Mouse (Mus musculus) heart, postnatal 10 days (tissue): ENCODE results near the gene Amfr. TPM values are rescaled to one million over a fixed set of nuclear protein-coding genes. Genes with fewer than 3 reads are reported as not detected.

Experiments
- DNase-seq, 2 experiments: peaks; one replicate each; pipeline ENCODE4 v3.0.0; 2021
- intact Hi-C: fragments of 180-260 bp; cut with DNase I; formaldehyde crosslinking; loops from one replicate; pipeline ENCODE4 v1.15.1; 2025
- total RNA-seq, 2 experiments: library from RNA; stranded (reverse); gene quantifications; 2 replicates each; pipeline ENCODE4 v1.2.3; 2021

The Amfr gene
- total RNA-seq, 2 experiments from 2014 or later: 125 to 126 TPM

DNA sequence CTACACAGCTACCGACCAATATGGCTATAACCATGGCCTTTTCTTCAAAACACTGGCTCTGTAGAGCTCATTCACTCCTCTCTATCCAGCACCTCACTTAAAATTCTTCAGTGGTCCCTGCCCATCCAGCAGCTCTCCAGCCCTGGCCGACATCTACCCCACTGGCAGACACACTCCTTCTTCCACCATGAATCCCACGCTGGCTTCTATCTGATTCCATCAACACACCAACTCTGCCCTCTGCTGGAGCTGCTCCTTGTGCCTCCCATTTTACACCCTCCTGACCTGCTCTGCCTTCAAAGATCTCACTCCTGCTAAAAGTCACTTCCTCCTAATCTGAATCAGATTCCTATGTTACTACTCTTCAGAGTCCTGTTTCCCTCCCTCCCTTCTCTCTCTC is 28.8 kb downstream of the Amfr start:
- intact Hi-C loops: no loop called here
- peak in 1 of 2 experiments; percentile 33 for DNase-seq

DNA sequence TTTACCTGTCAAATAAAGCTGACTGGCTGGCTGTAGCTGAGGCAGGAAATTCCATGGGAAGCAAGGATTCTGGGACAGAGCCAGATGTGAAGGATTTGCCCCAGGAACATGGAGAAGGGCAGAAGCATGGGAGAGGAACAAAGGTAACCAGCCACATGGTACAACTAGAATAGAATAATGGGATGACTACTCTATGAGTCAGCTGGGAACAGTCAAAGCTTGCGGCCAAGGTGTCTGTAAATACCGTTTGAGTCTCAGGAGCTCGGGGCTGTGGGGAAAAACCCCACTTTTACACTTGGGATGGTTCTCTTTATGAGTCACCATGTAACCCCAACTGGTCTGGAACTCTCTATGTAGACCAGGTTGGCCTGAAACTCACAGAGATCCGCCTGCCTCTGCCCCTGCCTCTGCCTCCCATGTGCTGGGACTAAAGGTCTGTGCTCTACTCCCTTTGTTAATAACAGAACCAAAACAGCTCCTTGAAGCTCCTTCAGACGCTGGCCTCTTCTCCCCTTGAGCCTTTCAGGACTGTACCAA is 30.9 kb downstream of the Amfr start:
- no peak for DNase-seq
- intact Hi-C loops: no loop called here

DNA sequence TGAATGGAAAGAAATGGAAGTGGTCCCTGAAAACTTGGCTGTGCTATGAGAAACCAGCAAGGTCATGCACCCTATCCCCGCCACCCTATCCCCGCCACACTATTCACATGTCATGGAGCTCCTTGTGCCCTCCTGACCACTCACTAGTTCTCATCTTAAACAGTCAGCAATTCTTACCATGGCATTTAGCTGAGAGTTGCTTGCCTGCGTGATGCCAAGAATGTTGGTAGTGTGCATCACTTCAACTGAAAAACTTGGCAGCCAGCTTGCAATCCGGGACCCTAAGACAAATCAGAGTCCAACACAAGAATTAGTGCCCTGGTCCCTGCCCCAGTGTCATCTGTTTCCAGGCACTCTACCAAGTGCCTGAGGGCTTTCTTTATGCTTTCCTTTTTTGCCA is 32.5 kb downstream of the Amfr start:
- intact Hi-C loops: no loop called here
- DNase-seq: peak; percentile 25 to 32

DNA sequence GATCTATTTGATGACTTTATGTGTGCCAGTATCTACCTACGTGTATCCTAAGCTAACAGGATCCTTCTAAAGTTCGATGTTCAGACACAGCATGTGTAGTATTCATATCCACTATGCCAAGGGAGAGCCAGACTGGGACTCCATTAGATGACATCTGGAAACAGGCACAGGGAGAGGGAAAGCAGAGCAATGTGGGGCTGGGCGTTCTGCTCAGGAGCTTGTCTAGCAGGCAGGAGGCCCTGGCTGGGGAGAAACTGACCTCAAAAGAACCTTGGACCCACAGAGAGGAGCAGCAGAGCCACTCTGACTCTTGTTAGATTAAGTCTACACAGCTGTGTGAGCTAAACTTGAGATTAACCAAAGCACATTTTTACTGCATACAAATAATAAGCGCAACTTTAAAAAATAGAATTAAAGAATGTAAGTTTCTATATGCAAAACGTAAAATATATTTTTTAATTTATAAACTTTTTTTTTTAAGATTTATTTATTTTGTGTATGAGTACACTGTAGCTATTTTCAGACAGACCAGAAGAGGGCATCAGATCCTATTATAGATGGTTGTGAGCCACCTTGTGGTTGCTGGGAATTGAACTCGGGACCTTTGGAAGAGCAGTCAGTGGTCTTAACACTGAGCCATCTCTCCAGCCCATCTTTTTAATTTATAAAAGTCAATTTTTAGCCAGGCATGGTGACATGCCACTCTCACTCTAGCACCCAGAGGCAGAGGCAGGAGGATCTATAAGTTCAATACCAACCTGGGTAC is 36.0 kb downstream of the Amfr start:
- DNase-seq: peak; percentile 42 to 44
- intact Hi-C loops: no loop called here

DNA sequence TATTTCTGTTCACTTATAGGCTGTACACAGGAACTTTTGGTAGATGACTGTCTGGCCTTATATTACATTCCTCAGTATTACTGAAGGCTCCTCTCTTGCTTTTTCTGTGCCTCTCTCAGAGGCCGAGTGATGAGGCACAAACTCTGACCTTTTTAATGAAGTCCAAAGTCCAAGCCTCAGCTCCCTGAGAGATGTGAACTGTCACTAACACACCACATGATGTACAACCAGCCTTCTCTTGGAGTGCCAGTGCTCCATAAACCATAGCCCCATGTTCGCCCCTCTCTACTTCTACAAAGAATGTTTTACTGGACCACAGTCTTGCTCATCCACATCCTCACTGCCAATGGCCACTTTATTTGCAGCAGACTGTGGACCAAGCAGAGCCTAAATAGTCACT is 37.3 kb downstream of the Amfr start:
- DNase-seq: no peak
- intact Hi-C loops: no loop called here

DNA sequence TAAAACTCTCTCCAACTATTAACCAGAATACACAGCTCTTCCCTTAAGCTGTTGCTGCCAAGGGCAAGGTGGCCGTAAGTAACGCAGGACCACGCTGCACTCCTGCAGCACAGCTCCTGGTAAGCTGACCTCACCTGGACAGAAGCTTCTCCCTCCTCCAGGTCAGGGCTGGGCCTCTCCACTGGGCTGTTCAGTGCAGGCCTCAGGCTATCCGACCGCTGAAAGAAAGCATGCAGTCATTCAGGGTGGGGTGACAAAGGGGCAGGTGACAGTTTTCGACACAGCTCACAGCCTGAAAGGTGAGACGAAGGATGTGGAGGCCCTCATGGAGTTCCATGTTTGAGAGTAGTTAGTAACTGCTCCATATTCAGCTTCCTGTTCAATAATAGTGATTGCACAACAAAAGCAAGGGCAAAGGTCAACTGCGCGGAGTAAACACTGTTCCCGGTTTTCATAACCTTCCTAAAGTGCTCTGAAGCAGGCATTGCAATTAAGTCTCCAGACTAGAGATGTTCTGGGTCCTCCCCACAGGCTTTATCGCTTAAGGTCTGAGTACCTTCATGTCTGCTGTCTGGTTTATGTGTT is 37.9 kb downstream of the Amfr start:
- DNase-seq: no peak

DNA sequence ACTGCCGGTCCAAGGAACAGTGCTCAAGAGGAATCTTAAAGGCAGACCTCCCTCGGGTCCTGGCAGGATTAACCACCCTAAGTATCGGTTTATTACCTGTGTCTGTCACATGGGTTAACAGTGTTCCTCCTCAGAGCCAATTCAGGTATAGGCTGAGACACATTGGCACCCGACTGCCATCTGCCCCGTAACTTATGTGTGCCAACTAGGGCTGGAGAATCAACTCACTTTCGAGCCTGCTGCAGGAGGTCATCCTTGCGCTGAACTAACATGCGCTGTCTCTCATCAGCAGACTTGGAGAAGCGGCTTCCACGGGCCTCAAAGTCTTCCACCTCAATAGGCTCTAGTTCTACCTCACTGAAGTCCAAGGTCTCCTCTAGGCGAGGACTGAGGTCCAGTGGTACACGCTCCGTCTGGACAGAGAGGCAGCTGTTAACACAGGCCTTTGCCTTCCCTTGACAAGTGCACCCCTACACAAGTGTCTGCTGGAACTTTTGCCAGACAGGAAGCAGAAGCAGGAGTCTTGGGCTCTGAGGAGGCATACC is 38.7 kb downstream of the Amfr start:
- intact Hi-C loops: no loop called here
- no peak for DNase-seq

More for the DNA sequence above, 37.9 kb downstream of the Amfr start:
- intact Hi-C loops: no loop called here

DNA sequence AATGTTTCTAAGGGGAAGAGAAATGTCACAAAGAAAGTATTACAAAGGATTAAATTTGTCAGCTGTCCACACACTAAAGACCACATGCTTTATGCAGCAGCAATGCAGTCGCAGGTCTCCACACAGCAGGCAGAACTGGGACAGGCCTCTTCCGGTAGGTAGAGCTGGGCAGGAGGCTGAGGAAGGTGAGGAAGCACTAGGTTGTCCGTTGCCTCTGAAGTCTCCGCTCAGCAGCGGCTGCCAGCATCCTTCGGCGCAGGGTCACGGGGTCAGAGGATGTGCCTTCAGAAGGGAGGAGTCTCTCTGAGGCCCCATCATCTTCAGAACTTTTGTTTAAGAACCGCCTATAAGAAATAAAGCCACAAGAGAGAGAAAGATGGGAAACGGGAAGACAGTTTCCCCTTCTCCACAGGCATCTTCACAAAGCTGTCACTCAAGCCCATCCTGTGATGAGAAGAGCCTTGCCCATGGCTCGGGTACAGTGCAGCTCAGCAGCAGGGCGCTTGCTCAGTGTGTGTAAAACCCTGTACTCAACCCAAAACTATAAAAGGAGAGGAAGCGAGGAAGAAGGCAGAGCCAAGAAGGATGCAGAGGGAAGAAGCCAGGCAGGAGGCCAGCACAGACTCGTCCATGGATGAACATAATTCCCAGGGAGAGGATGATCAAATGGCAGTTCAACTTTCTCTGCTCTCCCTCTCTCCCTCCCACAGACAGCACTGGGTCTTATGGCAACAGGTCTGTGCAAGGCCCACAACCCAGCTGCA is 39.5 kb downstream of the Amfr start:
- DNase-seq: no peak
- intact Hi-C loops: no loop called here

DNA sequence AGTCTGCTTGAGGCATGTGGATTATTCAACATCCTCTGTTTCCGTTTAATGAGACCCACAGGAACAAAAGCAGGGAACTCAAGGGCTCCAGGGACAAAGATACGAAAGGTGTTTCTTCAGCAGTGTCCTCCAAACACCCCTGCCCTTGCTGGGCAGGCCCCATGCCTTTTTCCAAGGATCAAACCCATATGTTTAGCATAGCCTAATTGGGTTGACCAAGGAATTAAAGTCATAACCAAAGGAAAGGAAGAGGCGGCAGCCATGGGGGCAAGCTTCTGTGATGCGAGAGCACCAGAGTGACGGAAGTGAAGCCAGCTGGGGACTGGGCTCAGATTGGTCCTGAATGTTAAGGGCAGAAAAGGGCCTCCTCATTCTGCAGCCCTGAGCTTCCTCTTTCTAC is 40.4 kb downstream of the Amfr start:
- DNase-seq: no peak
- intact Hi-C loops: no loop called here

DNA sequence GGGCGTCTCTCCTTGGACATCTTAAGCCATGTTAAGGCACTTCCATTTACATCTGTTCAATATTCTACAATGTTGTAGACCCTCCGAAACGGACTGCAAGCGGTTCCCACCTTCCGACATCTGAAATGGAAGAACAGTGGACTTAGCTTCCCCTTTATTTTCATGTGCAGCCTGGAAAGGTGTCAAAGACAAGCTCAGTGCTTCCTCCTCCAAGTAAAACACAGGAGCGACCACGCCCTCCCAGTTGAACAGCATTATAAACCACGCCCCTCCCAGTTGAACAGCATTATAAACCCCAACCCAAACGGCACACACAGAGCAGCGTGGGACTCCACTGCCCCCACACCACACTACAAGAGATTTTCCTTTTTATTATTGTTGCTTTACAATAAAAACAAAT is 41.2 kb downstream of the Amfr start:
- intact Hi-C loops: no loop called here
- no peak for DNase-seq

DNA sequence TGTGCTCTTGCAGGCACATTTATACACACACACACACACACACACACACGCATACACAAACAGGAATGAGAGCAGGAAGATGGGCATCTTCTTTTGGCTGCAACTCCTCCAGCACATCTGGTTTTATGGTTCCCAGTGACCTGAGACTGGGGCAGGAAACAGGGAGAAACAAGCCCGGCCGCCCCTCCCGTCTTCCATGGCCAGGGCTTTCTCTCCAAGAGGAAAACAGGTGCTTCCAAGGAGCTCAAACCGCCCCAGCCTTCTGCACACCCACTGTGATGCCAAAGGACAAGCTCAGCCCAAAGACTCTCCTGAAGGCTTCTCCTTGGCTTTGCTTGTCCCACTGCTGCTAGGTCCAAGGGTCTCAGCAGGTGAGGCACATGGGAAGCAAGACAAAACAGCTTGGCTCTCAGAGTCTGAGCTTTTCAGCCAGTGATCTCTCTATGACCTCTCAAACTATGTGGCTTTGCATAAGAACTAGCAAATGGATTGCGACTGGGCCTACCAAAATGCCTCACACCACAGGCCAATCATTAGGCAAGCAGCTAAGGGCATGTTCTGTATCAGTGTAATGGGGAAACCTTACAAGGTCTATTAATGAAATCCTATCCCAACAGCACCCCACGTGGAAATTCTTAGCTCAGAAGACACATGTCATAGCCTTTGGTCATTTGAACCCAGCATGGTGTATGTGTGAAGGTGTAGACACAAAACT is 42.9 kb downstream of the Amfr start:
- DNase-seq: no peak
- intact Hi-C loops: no loop called here

DNA sequence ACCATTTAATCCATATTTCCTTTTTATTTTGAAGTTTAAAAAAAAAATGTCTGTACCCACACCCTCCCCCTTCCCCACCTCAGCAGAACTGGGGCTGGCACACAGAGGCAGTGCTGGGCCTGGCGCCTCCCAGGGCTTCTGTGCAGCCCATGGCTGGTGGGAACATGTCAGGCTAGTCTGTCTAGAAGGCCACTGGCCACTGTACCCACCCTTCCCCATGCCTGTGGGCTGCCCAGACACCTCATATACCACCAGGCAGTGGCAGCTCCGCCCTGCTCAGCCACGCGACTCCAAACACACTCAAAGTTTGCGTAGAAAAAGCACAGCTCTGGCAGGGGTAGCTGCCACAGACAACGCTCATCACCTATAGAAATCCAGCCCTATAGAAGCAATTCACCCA is 44.3 kb downstream of the Amfr start:
- no peak for DNase-seq
- intact Hi-C loops: no loop called here

DNA sequence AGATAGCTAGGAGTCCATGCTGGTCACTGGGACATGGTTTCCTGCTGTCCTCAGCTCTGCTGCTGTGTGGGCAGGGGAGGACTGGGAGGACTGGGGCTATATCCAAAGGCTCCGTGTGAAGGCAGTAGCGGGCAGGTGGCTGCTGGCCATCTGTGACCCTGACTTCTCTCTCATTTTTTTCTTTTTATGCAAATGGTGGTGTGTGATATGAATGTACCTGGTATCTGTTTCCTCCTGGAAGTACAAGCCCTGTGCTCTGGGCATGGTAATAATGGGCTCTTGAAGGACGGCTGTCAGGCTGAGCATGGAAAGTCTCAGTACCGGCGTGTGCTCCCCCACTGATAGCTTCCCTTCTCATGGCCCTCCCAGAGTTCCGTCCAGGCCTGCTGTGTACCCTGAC is 51.7 kb downstream of the Amfr start:
- DNase-seq: no peak
- intact Hi-C loops: no loop called here

DNA sequence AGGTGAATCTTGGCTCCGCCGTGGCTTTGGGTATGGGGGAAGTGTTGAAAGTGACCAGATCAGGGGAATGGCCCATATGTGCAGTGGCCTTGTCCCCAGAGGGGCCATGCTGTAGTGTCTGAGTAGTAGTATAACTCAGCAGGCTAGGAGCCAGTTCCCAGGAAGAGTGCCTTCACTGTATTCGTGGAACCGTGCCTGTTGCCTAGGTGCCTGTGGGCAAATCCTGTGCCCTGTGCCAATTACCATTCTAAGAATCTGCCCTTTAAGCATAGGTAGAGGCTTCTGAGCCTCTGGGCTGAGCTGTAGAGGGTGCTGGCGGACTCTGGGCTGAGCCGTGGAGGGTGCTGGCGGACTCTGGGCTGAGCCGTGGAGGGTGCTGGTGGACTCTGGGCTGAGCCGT is 54.2 kb downstream of the Amfr start:
- intact Hi-C loops: no loop called here
- peak; percentile 62 to 64 for DNase-seq

DNA sequence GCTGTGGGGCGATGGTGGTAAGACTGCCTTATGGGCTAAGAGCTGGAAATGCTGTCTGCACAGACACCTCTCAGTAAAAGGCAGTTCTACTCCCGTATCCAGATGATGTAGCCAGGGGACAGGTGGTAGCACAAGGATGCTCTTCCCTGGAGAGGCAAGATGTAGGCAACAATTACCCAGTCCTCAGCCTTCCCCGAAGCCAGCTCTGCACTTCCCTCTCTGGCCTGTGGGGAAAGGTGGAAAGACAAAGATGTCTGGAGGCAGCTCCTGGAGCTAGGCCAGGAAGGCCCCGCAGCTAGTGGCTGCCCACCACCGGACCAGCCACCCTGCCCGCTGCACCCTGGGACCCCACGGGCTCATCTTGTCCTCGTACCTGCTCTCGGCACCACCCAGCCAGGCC is 60.1 kb downstream of the Amfr start:
- DNase-seq: no peak
- intact Hi-C loops: no loop called here

DNA sequence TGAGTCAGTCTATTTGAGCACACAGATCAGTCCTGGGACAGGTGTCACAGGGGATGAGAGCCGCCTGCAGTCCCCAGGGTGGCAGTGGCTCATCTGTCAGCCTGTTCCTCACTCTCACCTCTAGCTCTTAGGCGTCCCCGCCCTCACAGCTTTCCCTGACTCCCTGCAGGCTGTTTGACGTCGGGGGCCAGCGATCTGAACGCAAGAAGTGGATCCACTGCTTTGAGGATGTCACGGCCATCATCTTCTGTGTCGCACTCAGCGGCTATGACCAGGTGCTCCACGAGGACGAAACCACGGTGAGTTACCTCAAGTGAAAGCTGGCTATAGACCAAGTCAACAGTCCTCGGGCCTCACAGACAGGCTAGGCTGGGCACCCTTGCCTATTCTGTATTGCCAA is 62.5 kb downstream of the Amfr start:
- intact Hi-C loops: no loop called here
- DNase-seq: no peak

DNA sequence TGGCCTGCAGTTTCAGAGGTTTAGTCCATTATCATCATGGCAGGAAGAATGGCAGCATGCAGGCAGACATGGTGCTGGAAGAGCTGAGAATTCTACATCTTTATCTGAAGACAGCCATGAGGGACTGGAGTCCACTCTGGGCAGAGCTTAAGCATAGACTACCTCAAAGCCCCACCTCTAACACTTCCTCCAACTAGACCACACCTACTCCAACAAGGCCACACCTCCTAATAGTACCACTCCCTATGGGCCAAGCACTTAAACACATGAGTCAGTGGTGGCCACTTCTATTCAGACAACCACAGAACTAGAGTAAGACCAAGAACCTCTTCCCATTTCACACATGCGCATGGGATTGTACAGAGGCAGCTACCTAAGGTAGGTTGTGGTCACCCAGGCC is 66.2 kb downstream of the Amfr start:
- intact Hi-C loops: no loop called here
- no peak for DNase-seq

DNA sequence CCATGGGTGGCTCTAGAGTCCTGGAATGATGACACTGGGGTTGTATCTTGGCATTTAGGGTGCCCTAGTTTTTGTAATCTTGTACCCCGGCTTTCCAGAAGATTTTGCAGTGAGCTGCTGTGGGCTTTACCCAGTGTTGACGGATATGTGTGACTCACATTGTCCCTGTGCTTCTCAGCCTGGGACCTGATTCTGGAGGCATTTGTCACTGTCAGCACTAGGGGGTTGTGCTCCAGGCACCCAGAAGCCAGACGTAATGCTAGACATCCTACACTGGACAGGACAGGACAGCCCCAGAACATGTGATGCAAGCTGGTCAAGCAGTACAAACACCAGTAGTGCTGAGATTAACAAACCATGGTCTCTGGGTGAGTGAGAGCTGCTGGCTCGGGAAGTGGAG is 66.9 kb downstream of the Amfr start:
- intact Hi-C loops: no loop called here
- no peak for DNase-seq

DNA sequence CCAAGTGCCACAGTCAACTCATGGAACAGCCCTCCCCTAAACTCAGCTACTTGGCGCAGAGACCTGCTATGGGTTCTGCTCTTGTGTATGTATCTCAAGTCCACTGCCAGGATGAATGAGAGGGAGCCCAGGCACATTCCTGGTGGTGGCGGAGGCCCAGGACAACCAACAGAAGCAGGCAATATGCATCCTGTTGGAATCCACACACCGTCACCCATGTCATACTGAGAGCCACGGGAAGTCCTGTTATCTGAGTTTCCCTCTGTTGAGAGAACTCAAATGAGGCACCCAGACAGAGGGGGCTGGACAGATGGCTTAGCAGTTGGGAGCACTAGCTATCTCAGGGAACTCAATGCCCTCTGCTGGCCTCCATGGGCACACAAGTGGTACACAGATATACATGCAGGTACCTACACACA is 71.0 kb downstream of the Amfr start:
- intact Hi-C loops: no loop called here
- peak; percentile 24 to 33 for DNase-seq

DNA sequence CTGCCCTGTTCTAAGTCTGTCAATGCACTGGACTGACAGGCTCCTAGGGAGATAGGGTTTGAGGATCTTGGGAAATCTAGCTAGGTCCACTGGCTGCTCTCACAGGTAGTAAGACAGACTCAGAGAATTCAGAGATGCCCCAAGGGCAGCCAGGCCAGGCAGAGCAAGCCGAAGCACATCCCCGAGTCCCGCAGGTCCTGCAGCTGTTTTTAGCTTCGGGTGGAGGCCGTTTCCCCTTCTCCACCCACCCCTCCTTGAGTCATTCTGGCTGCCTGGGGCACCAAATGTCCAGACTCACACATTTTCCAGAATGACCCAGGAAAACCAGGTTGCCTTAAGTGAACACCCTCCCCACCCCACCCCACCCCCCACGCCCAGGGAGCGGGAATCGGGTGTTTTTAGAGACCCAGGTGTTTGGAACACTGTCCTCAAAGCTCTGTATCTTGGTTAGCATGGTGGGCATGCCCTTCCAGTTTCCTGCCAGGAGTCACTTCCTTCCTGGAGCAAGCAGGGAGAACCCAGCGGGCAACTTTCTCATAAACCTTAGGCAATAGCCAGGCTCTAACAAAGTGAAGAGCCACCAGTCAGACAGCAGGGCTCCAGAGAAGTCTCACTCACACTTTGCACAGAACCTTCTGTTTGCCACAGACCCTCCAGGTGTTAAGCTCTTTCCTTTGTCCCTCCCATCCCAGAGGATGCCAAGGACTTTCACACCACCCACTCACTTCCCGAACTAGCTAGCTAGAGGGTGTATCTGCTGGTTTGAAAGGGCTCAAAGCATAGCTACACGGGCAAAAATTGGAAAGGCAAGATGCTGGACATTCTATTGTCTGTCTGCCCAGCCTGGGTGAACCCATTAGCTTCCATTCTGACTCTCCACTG is 71.9 kb downstream of the Amfr start:
- intact Hi-C loops: no loop called here
- no peak for DNase-seq
